Mouse (Mus musculus): ENCODE measurements around the gene Pias3.

DNA sequence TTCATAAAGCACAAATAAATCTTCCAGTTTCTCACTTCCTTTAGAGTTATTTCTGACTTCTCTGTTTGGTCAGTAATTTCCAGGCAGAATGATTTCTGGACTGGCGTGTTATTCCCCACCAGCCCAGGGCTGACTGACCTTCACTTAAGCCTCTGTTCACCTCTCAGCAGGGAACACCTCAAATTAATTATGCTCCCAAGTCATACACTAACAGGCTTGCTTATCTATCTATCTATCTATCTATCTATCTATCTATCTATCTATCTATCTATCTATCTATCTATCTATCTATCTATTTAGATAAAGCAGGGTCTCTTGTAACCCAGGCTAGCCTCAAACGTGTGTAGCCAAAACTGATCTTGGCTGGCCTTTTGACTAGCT is 12.5 kb downstream of the Pias3 start:
- no peak for TF ChIP-seq GATA1 (IDR thresholded peaks at IDR 0.05; ENCODE audit: low read length)
- no peak for TF ChIP-seq TAL1 (IDR thresholded peaks at IDR 0.05; ENCODE audit: low read length)

Measured in erythroblast, embryonic 14.5 days (primary cell).